Mouse (Mus musculus): ENCODE data around the gene Rtn4.

GRCm38 (mm10) chr11:29748750-29749467 lies 56.2 kb downstream of the Rtn4 start:
- TF ChIP-seq CTCF (IDR thresholded peaks at IDR 0.05; ENCODE audit: borderline replicate concordance, extremely low read depth, insufficient read depth, insufficient read length) (no peak), POLR2A (IDR thresholded peaks at IDR 0.05; ENCODE audit: borderline replicate concordance, extremely low read depth, insufficient read depth, insufficient read length, poor library complexity, severe bottlenecking) (no peak)
